Mouse (Mus musculus) MEL (cell line): ENCODE data around the gene Xylt2. TPM values are rescaled to one million over a fixed set of nuclear protein-coding genes. Genes with fewer than 3 reads are reported as not detected.

Experiments
- DNase-seq: peaks from one replicate; pipeline ENCODE4 v3.0.0; 2011; ENCODE audit warnings: low read depth, low spot score
- H3K27ac ChIP-seq: 2 replicates; pipeline ENCODE4 v1.5.1; 2012; ENCODE audit warnings: low read depth, mild to moderate bottlenecking, control low read depth, low read length, moderate library complexity; ENCODE audit not compliant: control insufficient read depth
- H3K27me3 ChIP-seq, 2 experiments: fragments of 150-350 bp in 1 of 2; sonication (generic) in 1 of 2; 2 replicates each; pipeline ENCODE4 v1.6.1; 2012; ENCODE audit warnings: low read length in 2 of 2, mild to moderate bottlenecking in 2 of 2, improper control_type of control experiment in 1 of 2, moderate library complexity in 1 of 2; ENCODE audit not compliant: insufficient read depth in 2 of 2, control insufficient read depth in 1 of 2
- H3K36me3 ChIP-seq, 2 experiments: 2 replicates each; pipeline ENCODE4 v1.6.1; 2012 to 2014; ENCODE audit warnings: low read length in 2 of 2, improper control_type of control experiment in 1 of 2, inconsistent platforms in 1 of 2, mild to moderate bottlenecking in 1 of 2; ENCODE audit not compliant: insufficient read depth in 2 of 2, control insufficient read depth in 1 of 2
- H3K4me1 ChIP-seq, 2 experiments: fragments of 150-350 bp in 1 of 2; sonication (generic) in 1 of 2; 2 replicates each; pipeline ENCODE4 v1.6.1; 2012; ENCODE audit warnings: low read length in 2 of 2, improper control_type of control experiment in 1 of 2, mild to moderate bottlenecking in 1 of 2; ENCODE audit not compliant: insufficient read depth in 2 of 2, control insufficient read depth in 1 of 2
- H3K4me3 ChIP-seq, 2 experiments: fragments of 150-350 bp in 1 of 2; sonication (generic) in 1 of 2; 2 replicates each; pipeline ENCODE4 v1.5.1; 2012; ENCODE audit warnings: low read depth in 2 of 2, low read length in 2 of 2, mild to moderate bottlenecking in 2 of 2, moderate library complexity in 2 of 2, control low read depth in 1 of 2, improper control_type of control experiment in 1 of 2; ENCODE audit not compliant: control insufficient read depth in 1 of 2, insufficient read depth in 1 of 2
- H3K79me2 ChIP-seq: 2 replicates; pipeline ENCODE4 v1.6.1; 2012; ENCODE audit warnings: mild to moderate bottlenecking, low read length, moderate library complexity; ENCODE audit not compliant: control insufficient read depth, poor library complexity, insufficient read depth
- H3K9ac ChIP-seq: 2 replicates; pipeline ENCODE4 v1.6.1; 2012; ENCODE audit warnings: low read depth, mild to moderate bottlenecking, control low read depth, low read length, moderate library complexity; ENCODE audit not compliant: control insufficient read depth, poor library complexity, severe bottlenecking
- H3K9me3 ChIP-seq: fragments of 150-350 bp; sonication (generic); replicated peaks from 2 replicates; pipeline ENCODE4 v1.6.1; 2012; ENCODE audit warnings: mild to moderate bottlenecking, low read length, improper control_type of control experiment, moderate library complexity; ENCODE audit not compliant: insufficient read depth
- BHLHE40 ChIP-seq: IDR thresholded peaks from 2 replicates; pipeline ENCODE4 v1.6.1; 2012; ENCODE audit warnings: low read depth, mild to moderate bottlenecking, inconsistent platforms, low read length, improper control_type of control experiment, borderline replicate concordance
- CTCF ChIP-seq, 3 experiments: IDR thresholded peaks in 2 of 3; conservative IDR thresholded peaks in 1 of 3; 2 replicates each; pipeline ENCODE4 v1.5.1; 2011 to 2012; ENCODE audit warnings: low read length in 3 of 3, low read depth in 2 of 3, mild to moderate bottlenecking in 2 of 3, improper control_type of control experiment in 1 of 3, inconsistent platforms in 1 of 3, mixed read lengths in 1 of 3, moderate library complexity in 1 of 3; ENCODE audit not compliant: control insufficient read depth in 1 of 3, insufficient read depth in 1 of 3, poor library complexity in 1 of 3, severe bottlenecking in 1 of 3
- E2F4 ChIP-seq: IDR thresholded peaks from 2 replicates; pipeline ENCODE4 v1.6.1; 2011; ENCODE audit warnings: low read depth, low read length, improper control_type of control experiment, borderline replicate concordance
- ELF1 ChIP-seq: IDR thresholded peaks from 2 replicates; pipeline ENCODE4 v1.6.1; 2014; ENCODE audit warnings: low read depth, mild to moderate bottlenecking, inconsistent platforms, low read length, improper control_type of control experiment, moderate library complexity
- ETS1 ChIP-seq: IDR thresholded peaks from 2 replicates; pipeline ENCODE4 v1.6.1; 2012; ENCODE audit warnings: low read depth, mild to moderate bottlenecking, inconsistent platforms, low read length, improper control_type of control experiment, moderate library complexity
- GABPA ChIP-seq: IDR thresholded peaks from 2 replicates; pipeline ENCODE4 v1.6.1; 2012; ENCODE audit warnings: low read depth, mild to moderate bottlenecking, inconsistent platforms, low read length, improper control_type of control experiment, moderate library complexity
- JUND ChIP-seq: IDR thresholded peaks from 2 replicates; pipeline ENCODE4 v1.6.1; 2011; ENCODE audit warnings: low read depth, mild to moderate bottlenecking, improper control_type of control experiment, low read length
- KAT2A ChIP-seq: conservative IDR thresholded peaks from 2 replicates; pipeline ENCODE4 v1.6.1; 2012; ENCODE audit warnings: low read depth, low read length, improper control_type of control experiment, inconsistent platforms
- MAX ChIP-seq: IDR thresholded peaks from 2 replicates; pipeline ENCODE4 v1.6.1; 2011; ENCODE audit warnings: low read length, improper control_type of control experiment
- MXI1 ChIP-seq: IDR thresholded peaks from 2 replicates; pipeline ENCODE4 v1.6.1; 2011; ENCODE audit warnings: mild to moderate bottlenecking, low read depth, low read length, improper control_type of control experiment
- MYC ChIP-seq: IDR thresholded peaks from 2 replicates; pipeline ENCODE4 v1.6.1; 2011; ENCODE audit warnings: low read depth, mild to moderate bottlenecking, low read length, improper control_type of control experiment, moderate library complexity
- POLR2A ChIP-seq, 2 experiments: IDR thresholded peaks; 2 replicates each; pipeline ENCODE4 v1.6.1; 2011 to 2012; ENCODE audit warnings: low read length in 2 of 2, mild to moderate bottlenecking in 2 of 2, control low read depth in 1 of 2, improper control_type of control experiment in 1 of 2, low read depth in 1 of 2, moderate library complexity in 1 of 2; ENCODE audit not compliant: control insufficient read depth in 1 of 2, insufficient read depth in 1 of 2, poor library complexity in 1 of 2
- POLR2AphosphoS2 ChIP-seq: IDR thresholded peaks from 2 replicates; pipeline ENCODE4 v1.6.1; 2011; ENCODE audit warnings: low read length, improper control_type of control experiment
- RAD21 ChIP-seq: IDR thresholded peaks from 2 replicates; pipeline ENCODE4 v1.6.1; 2011; ENCODE audit warnings: mild to moderate bottlenecking, low read depth, low read length, improper control_type of control experiment
- RCOR1 ChIP-seq: IDR thresholded peaks from 2 replicates; pipeline ENCODE4 v1.6.1; 2012; ENCODE audit warnings: low read depth, mild to moderate bottlenecking, inconsistent platforms, low read length, improper control_type of control experiment
- TBP ChIP-seq: IDR thresholded peaks from 2 replicates; pipeline ENCODE4 v1.8.0; 2011; ENCODE audit warnings: low read depth, low read length, improper control_type of control experiment
- USF1 ChIP-seq: IDR thresholded peaks from 2 replicates; pipeline ENCODE4 v1.6.1; 2014; ENCODE audit warnings: low read depth, mild to moderate bottlenecking, inconsistent platforms, low read length, improper control_type of control experiment, moderate library complexity
- ZKSCAN1 ChIP-seq: IDR thresholded peaks from 2 replicates; pipeline ENCODE4 v1.6.1; 2012; ENCODE audit warnings: low read depth, mild to moderate bottlenecking, inconsistent platforms, low read length, improper control_type of control experiment, moderate library complexity
- ZNF384 ChIP-seq: IDR thresholded peaks from 2 replicates; pipeline ENCODE4 v1.6.1; 2012; ENCODE audit warnings: low read depth, mild to moderate bottlenecking, inconsistent platforms, low read length, improper control_type of control experiment
- polyA plus RNA-seq, 2 experiments: library from polyadenylated mRNA; stranded (reverse) in 1 of 2; unstranded in 1 of 2; fragments of >175 nt in 1 of 2; fragments of >200 nt in 1 of 2; gene quantifications; 2 replicates each; pipeline versions ENCODE4 v1.2.1 to v1.2.4; 2012; ENCODE audit warnings: low replicate concordance in 2 of 2, low read depth in 1 of 2; ENCODE audit not compliant: insufficient read length in 2 of 2, insufficient read depth in 1 of 2, missing spikeins in 1 of 2
- total RNA-seq: library from RNA; depleted of rRNA; stranded (reverse); fragments of 300-350 nt; gene quantifications from 2 replicates; pipeline ENCODE4 v1.2.3, GENCODE M21; 2012

Xylt2 gene
- total and polyA plus RNA-seq, 3 experiments, result 10.1 to 12.4 TPM; not detected in 1

DNA sequence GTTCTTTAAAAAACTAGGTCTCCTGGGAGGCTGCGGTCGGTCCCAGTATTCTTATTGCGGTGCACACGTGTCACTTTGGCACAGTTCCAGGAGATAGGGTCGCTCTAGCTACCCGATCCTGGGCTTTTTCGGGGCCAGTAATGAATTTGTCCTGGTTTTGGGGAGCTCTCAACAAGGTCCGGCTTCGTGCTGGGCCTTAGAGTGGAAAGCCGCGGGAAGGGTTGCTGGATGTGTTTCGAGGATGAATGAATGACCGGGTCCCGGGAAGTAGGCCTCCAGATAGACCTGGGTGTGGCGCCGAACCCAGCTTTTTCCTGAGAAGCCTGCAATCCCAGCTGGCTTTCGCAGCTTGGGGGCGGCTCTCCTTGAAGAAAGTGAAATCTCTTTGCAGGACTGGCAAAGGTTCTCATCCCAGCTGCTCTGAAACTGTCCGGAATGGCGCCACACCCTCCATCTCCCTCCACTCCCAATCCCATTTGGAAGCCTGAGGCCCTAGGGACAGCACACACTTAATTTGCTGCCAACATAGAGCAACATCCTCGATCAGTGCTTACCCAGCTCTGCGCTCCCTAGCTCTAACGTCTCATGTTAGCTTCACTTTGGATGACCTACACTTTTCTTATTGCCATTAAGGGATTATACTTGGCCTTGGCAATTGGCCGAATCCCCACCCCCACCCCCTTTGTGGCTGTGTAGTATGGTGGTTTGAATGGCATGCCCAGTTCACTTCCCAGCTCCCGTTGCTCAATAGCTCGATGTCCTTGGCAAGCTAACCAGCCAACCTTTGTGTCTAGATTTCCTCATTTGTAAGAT is 46.9 kb downstream of the Xylt2 start (continued):
- TF ChIP-seq ETS1 (peak; percentile 26; the same call in 1 of the 2 replicates), MXI1 (peak; percentile 98), MAX (peak; percentile 92), KAT2A (no peak), GABPA (no peak), ZNF384 (no peak), TBP (no peak), ZKSCAN1 (no peak), POLR2AphosphoS2 (no peak), RAD21 (no peak), RCOR1 (0 out of 2 replicates have a peak, but pooled peaks have one; percentile 23), E2F4 (0 out of 2 replicates have a peak, but pooled peaks have one; percentile 1), USF1 (peak; percentile 77)
- TF ChIP-seq, all 39 proteins: peak for 10

DNA sequence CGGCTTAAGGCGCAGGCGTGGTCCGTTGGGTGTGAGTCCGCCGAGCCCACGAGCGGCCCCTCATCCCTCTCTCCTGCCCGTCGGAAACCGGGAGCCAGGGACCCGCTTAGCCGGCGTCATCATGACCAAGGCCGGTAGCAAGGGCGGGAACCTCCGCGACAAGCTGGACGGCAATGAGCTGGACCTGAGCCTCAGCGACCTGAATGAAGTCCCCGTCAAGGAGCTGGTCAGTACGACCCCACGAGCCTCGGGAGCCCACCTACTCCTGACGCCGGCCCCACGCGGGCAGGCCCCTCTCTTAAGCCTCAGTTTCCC is 47.5 kb downstream of the Xylt2 start:
- Histone ChIP-seq H3K79me2 (peaks cover 32% of the 10 kb centered on the region), H3K9me3 (no peaks in the 10 kb centered on the region), H3K4me3 (peak overlapping the region; percentile 97 to 98), H3K36me3 (peaks cover 14 to 27% of the 10 kb centered on the region in 2 experiments), H3K4me1 (peaks cover 4 to 8% of the 10 kb centered on the region in 2 experiments), H3K27me3 (no peaks in the 10 kb centered on the region), H3K9ac (peak overlapping the region; percentile 97), H3K27ac (peak overlapping the region; percentile 78)
- DNase-seq, result no peak
- TF ChIP-seq BHLHE40, result no peak
- TF ChIP-seq JUND, result no peak
- 0 out of 4 replicates have a peak, but pooled peaks of 1 of the 2 experiments have one; percentile 16 for TF ChIP-seq POLR2A (IDR thresholded peaks at IDR 0.05; ENCODE audit: control insufficient read depth in 1 of 2, insufficient read depth in 1 of 2, low read depth in 1 of 2, low read length in 2 of 2, poor library complexity in 1 of 2)
- TF ChIP-seq TBP, result no peak
- TF ChIP-seq MYC, result no peak
- no peak for TF ChIP-seq CTCF (IDR thresholded peaks at IDR 0.05 in 2 of 3, conservative IDR thresholded peaks at IDR 0.05 in 1 of 3; ENCODE audit: control insufficient read depth in 1 of 3, insufficient read depth in 1 of 3, low read depth in 2 of 3, low read length in 3 of 3, poor library complexity in 1 of 3, severe bottlenecking in 1 of 3)
- no peak for TF ChIP-seq ELF1
